Mouse (Mus musculus): ENCODE measurements around the gene Gpr132.
"Not testable (repeated sequence)": the region's sequence is repeated elsewhere in the genome, so short reads cannot be mapped to it uniquely, and the experiment has no call there.

GRCm38 (mm10) chr12:112841338-112841892 lies 26.6 kb downstream of the Gpr132 start:
- not testable (repeated sequence) for TF ChIP-seq POLR2A (IDR thresholded peaks at IDR 0.05; ENCODE audit: low read depth, low read length); CTCF (IDR thresholded peaks at IDR 0.05; ENCODE audit: extremely low read depth, insufficient read depth, insufficient read length, insufficient replicate concordance)

Measured in spleen, adult 2 months (tissue).